Comparison of ENCODE assay signal across 8 mouse cellular contexts in genomic region chr4:45964771-45965439, GRCm38 (mm10). TPM values are rescaled to one million over a fixed set of nuclear protein-coding genes. Genes with fewer than 3 reads are reported as not detected.
DNase-seq lines count a peak whose midpoint lies in the region; ATAC-seq and TF ChIP-seq lines count a peak whose summit lies in the region.
"Had no signal": no experiment of that assay in that cellular context is flagged by ENCODE, and none has a peak within 500 bp of the region (broad histone marks: within the 10 kb centered on the region; RNA-seq: fewer than 3 reads in every experiment).

Tdrd7 (plus strand) TSS chr4:45965334.

- no peak for TF ChIP-seq POLR2A in bone marrow macrophage, adult 2 months (IDR thresholded peaks at IDR 0.05; ENCODE audit: borderline replicate concordance, low read depth, low read length)

- no peak for ATAC-seq in hematopoietic stem cell, adult 5-6 weeks (replicated peaks in 1 of 2; ENCODE audit: insufficient read depth in 1 of 2, low FRiP score in 2 of 2, low TSS enrichment in 1 of 2, low read depth in 1 of 2, poor library complexity in 2 of 2, severe bottlenecking in 2 of 2)
- ATAC-seq in megakaryocyte, adult 5-6 weeks (ENCODE audit: poor library complexity, severe bottlenecking), result no peak
- no peak for ATAC-seq in activated CD4-positive, CD25-positive, alpha-beta regulatory T cell, adult 4 months

- DNase-seq in adrenal gland, adult (ENCODE audit: inconsistent age in 2 of 2, low spot score in 1 of 2), result peak; percentile 23 to 66
- no peak for DNase-seq in left cerebral cortex, postnatal 10 days (ENCODE audit: extremely low spot score in 1 of 2, low spot score in 2 of 2)
- no peak for DNase-seq in cerebellum, postnatal 25 days

- H3K4me1 ChIP-seq in bone marrow macrophage, adult 2 months (ENCODE audit: control insufficient read depth, insufficient read depth, low read length), result peaks cover 18% of the 10 kb centered on the region

- no peak for TF ChIP-seq CTCF in bone marrow macrophage, adult 2 months (IDR thresholded peaks at IDR 0.05; ENCODE audit: low read depth, low read length)

- no peak within 1 kb of the TSS for H3K4me3 ChIP-seq in bone marrow macrophage, adult 2 months (ENCODE audit: insufficient read depth, low read length)
- H3K4me3 ChIP-seq: embryonic facial prominence, embryonic 13.5 days had no signal

- intact Hi-C loops in left cerebral cortex, postnatal 10 days (cut with DNase I), result no loop called here

- no peak within 1 kb of the TSS for H3K27ac ChIP-seq in bone marrow macrophage, adult 2 months (ENCODE audit: insufficient read depth, low read depth, low read length)
- H3K27ac ChIP-seq: embryonic facial prominence, embryonic 13.5 days had no signal

RNA-seq across cellular contexts. Expression of gene Tdrd7, which starts in this region (rescaled TPM):
- 44.1 and 52.8 TPM in 2 replicates for polyA plus RNA-seq in bone marrow macrophage, adult 2 months (2012; ENCODE audit: insufficient read depth, insufficient read length, missing spikeins)
- 14.4 and 15.2 TPM in 2 replicates for total RNA-seq in hematopoietic stem cell, adult 5-6 weeks (2017)
- total RNA-seq in left cerebral cortex, postnatal 10 days (2021), result 10 to 100 TPM; 23.4 to 25.7 TPM
- total RNA-seq in megakaryocyte, adult 5-6 weeks (2015), result 68.3 and 69.7 TPM in 2 replicates
- 25.3 and 31.4 TPM in 2 replicates for total RNA-seq in megakaryocyte, adult 5-6 weeks (2017)
- polyA plus RNA-seq in activated CD4-positive, CD25-positive, alpha-beta regulatory T cell, adult 4 months (2017; shearing (Covaris generic)), result 1 to 10 TPM in 1 of 2 experiments, under 1 TPM in 1; 0.61 to 3.5 TPM

Comparison
In these comparisons a context has a peak if more than half of its experiments do, and no peak if none do; other contexts are left out.
1. RNA of gene Tdrd7 (polyA plus RNA-seq): 44.1 to 52.8 TPM in bone marrow macrophage, adult 2 months; 0.61 to 3.5 TPM in activated CD4-positive, CD25-positive, alpha-beta regulatory T cell, adult 4 months; every median in the first group is over 10 times any median in the second.
2. DNase-seq: peak in adrenal gland, adult (2 of 2); none in left cerebral cortex, postnatal 10 days (0 of 2) and cerebellum, postnatal 25 days (0 of 2).